Mouse (Mus musculus) bone marrow, adult 2 months (tissue): ENCODE data around the gene Grik3. TPM values are rescaled to one million over a fixed set of nuclear protein-coding genes. Genes with fewer than 3 reads are reported as not detected.

Experiments used
- H3K27ac ChIP-seq: fragments of 200-500 bp; 2 replicates; pipeline ENCODE4 v1.5.1; 2012; ENCODE audit warnings: low read depth, mild to moderate bottlenecking, control low read depth, inconsistent platforms, low read length; ENCODE audit not compliant: control insufficient read depth, poor library complexity, insufficient read depth
- H3K4me1 ChIP-seq: fragments of 200-500 bp; 2 replicates; pipeline ENCODE4 v1.6.1; 2011; ENCODE audit warnings: low read length; ENCODE audit not compliant: control insufficient read depth, insufficient read depth
- H3K4me3 ChIP-seq: fragments of 200-500 bp; replicated peaks from 2 replicates; pipeline ENCODE3; 2011; ENCODE audit warnings: mild to moderate bottlenecking, low read depth, low read length, control low read depth; ENCODE audit not compliant: control insufficient read depth
- CTCF ChIP-seq: fragments of 200-500 bp; IDR thresholded peaks from 2 replicates; pipeline ENCODE4 v1.5.1; 2011; ENCODE audit warnings: low read length, control low read depth; ENCODE audit not compliant: control insufficient read depth, insufficient read depth
- POLR2A ChIP-seq: fragments of 200-500 bp; IDR thresholded peaks from 2 replicates; pipeline ENCODE4 v1.6.1; 2011; ENCODE audit warnings: low read depth, mild to moderate bottlenecking, control low read depth, low read length, borderline replicate concordance; ENCODE audit not compliant: control insufficient read depth
- whole genome bisulfite sequencing: fragments of 180-500 bp; shearing (Covaris S2); methylation state at CpG from one replicate; pipeline ENCODE4 v1.1.7; 2018; 5-methylcytosine and 5-hydroxymethylcytosine counted together
- polyA plus RNA-seq: library from polyadenylated mRNA; stranded (reverse); fragments of >200 nt; gene quantifications from 2 replicates; pipeline ENCODE4 v1.2.4, GENCODE M21; 2011; ENCODE audit warnings: low replicate concordance; ENCODE audit not compliant: missing spikeins, insufficient read depth, insufficient read length

Grik3 gene
- polyA plus RNA-seq, 1 experiment: 0.45 TPM

DNA sequence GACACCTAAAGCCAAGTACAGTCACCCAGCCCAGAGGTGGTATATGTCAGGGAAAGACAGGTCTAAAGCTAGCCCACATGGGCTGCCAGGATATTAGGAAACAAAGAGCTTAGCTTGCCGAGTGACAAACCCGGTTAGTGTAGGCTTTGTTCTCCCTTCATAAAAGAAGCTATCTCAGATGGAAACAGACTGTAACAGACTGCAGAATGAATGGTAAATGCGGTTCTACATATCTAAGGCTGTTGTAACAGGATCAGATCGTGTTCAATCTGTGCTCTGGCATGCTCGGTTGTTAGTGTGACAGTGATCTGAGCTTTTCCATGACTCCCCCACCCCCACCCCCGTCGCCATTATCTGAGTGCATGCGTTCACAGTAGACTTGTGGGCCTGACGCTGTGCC is 92.8 kb downstream of the Grik3 start:
- 75% methylated on average over 9 of the region's 9 CpGs for WGBS
- no peak for TF ChIP-seq CTCF
- TF ChIP-seq POLR2A: no peak
- H3K4me3 ChIP-seq: no peak overlapping the region
- H3K27ac ChIP-seq: no peak overlapping the region
- H3K4me1 ChIP-seq: no peaks in the 10 kb centered on the region

DNA sequence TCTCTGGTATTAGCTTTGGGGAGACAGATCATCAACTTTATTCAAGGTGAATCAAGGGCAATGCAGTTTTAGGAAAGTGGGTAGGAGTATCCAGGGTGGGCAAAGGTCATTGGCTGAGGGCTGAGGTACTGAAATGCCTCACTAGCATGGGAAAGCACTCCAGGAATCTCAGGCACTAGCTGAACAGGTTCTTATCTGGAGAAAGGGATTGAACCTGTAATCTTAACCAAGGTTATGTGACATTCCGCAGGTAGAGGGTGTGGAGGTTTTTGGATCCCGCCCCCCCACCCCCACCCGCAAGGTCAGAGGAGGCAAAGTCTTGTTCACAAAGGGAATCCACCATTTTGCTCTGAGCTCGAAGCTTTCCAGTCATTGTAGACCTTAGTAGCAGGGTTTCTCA is 93.4 kb downstream of the Grik3 start:
- WGBS: 72% methylated on average over 4 of the region's 4 CpGs
- TF ChIP-seq POLR2A (no peak), CTCF (no peak)
- no peaks in the 10 kb centered on the region for H3K4me1 ChIP-seq
- no peak overlapping the region for H3K27ac ChIP-seq
- no peak overlapping the region for H3K4me3 ChIP-seq

- H3K4me3 ChIP-seq: no peak overlapping the region
- whole genome bisulfite sequencing: 62% methylated on average over 3 of the region's 3 CpGs
- no peaks in the 10 kb centered on the region for H3K4me1 ChIP-seq
- H3K27ac ChIP-seq: no peak overlapping the region
- TF ChIP-seq CTCF: no peak
- no peak for TF ChIP-seq POLR2A
Measured at GRCm38 (mm10) chr4:125584676-125585075, 94.2 kb downstream of the Grik3 start.

- WGBS: 40% methylated on average over 12 of the region's 12 CpGs
- TF ChIP-seq CTCF: no peak
- no peak for TF ChIP-seq POLR2A
- H3K4me1 ChIP-seq: no peaks in the 10 kb centered on the region
- H3K4me3 ChIP-seq: no peak overlapping the region
- H3K27ac ChIP-seq: no peak overlapping the region
Measured at GRCm38 (mm10) chr4:125587577-125587976, 97.1 kb downstream of the Grik3 start.

DNA sequence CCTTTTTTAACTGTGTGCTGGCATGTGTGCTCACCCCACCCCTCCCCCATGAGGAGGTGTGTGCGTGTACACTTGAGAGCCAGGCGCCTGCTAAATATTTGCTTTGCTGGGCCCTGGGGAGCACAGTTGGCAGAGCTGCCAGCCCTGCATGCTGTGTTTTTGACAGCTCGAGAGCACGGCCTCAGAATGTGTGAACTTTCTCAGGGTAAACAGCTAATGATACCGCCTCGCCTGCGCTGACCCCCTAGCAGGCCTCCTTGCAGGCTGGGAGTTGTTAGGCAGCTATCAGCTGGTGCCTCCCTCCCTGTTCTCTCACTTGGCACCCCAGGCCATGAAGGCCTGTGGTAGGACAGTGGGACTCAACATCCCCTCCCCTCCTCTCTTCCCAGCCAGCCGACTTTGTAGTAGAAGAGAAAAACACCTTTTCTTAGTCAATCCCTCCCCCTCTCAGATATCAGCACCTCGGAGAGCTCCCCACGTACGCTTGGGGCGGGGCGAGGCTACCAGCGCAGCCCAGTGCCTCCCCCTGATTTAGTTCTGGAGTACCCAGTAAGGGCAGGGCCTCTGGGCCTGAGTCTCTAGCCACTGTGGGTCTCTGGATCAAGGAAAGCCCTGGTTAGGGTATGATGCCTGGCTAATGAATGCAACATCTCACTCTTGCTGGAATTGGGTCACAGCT is 99.9 kb downstream of the Grik3 start:
- H3K4me3 ChIP-seq: no peak overlapping the region
- TF ChIP-seq CTCF (no peak), POLR2A (no peak)
- no peak overlapping the region for H3K27ac ChIP-seq
- H3K4me1 ChIP-seq: no peaks in the 10 kb centered on the region
- 11% methylated on average over 14 of the region's 14 CpGs for WGBS

GRCm38 (mm10) chr4:125592663-125593062 is 102.2 kb downstream of the Grik3 start:
- WGBS: 22% methylated on average over 4 of the region's 4 CpGs
- Histone ChIP-seq H3K27ac (no peak overlapping the region), H3K4me3 (no peak overlapping the region), H3K4me1 (no peaks in the 10 kb centered on the region)
- no peak for TF ChIP-seq CTCF
- TF ChIP-seq POLR2A: no peak

DNA sequence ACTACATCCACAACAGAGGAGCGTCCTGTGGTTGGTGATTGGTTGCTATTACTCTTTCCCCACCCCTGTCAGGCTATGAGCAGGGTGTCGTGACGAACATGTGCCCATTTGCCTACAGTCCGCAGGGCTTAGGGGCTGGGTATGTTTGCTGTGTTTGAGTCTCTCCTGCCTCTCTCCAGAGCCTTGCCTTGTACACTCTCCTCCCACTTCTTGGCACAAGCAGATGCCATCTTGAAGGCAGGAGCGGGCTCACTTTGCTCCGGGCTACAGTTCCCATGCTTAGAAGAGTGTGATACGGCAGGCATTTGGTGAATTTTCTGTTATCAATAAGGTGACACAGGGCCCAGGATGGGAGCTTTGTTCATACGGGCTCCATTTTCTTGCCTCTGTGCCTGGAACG is 104.5 kb downstream of the Grik3 start:
- no peak for TF ChIP-seq CTCF
- no peak for TF ChIP-seq POLR2A
- no peak overlapping the region for H3K4me3 ChIP-seq
- 75% methylated on average over 9 of the region's 9 CpGs for WGBS
- no peak overlapping the region for H3K27ac ChIP-seq
- H3K4me1 ChIP-seq: no peaks in the 10 kb centered on the region

GRCm38 (mm10) chr4:125598677-125599076 is 108.2 kb downstream of the Grik3 start:
- Histone ChIP-seq H3K4me1 (no peaks in the 10 kb centered on the region), H3K27ac (no peak overlapping the region), H3K4me3 (no peak overlapping the region)
- no peak for TF ChIP-seq CTCF
- no peak for TF ChIP-seq POLR2A
- 37% methylated on average over 10 of the region's 10 CpGs for WGBS
